Mouse (Mus musculus) mouse trophoblast stem cell (cell line): Measurements from ENCODE around the gene Ifi27l2b.

Experiments used
- in situ Hi-C, 2 experiments: fragments of 300-500 bp; cut with MseI, MboI; formaldehyde crosslinking; loops; 2 replicates in 1 of 2; 3 replicates in 1 of 2; pipeline ENCODE4 v1.15.1; 2025

Ifi27l2b gene

GRCm38 (mm10) chr12:103437601-103438000 lies 19.4 kb downstream of the Ifi27l2b start:
- in situ Hi-C loops = no loop called here

- in situ Hi-C loops = no loop called here
Measured at GRCm38 (mm10) chr12:103434861-103435260, 22.2 kb downstream of the Ifi27l2b start.

DNA sequence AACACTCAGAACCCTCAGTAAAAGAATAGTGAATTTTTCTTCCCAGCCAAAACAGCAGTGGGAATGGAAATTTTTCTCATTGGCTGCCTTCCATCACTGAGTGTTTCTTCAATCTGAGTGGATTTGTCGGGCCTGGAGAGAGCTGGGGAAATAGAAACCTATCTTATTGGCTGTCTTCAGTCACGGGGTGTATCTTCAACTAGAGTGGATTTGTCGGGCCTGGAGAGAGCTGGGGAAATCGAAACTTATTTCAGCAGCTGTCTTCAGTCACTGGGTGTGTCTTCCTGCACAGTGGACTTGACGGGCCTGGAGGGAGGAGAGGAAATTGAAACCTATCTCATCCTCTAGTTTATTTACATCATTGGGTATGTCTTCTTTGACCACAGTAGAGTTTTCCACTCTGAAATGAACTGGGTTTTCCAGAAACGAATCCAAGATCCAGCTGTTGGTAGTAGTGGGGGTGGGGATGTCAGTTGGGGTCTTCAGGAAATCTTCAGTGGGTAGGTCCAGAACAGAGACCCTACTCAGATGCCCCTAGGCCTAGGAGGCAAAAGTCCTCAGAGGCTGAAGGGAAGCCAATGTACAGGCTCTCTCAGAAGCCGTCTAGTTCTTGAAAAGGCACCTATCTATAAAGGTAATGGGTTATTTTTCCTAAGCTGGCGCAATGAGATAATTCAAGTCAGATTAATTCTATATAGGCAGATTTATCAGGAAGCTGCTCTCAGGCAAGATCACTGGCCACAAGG lies 22.9 kb downstream of the Ifi27l2b start, which contains the start of gene Ifi27:
TSS of gene Ifi27 (plus strand) at position 226 of the 746 bp plus-strand sequence.
- in situ Hi-C loops = no loop called here

- in situ Hi-C loops = no loop called here
Measured at GRCm38 (mm10) chr12:103433430-103433829, 23.6 kb downstream of the Ifi27l2b start.

- in situ Hi-C loops = loop anchor here (5.0 kb wide), 1 partner anchor 66 kb away; no protein-coding TSS in a partner anchor
Measured at GRCm38 (mm10) chr12:103426710-103427109, 30.3 kb downstream of the Ifi27l2b start.

GRCm38 (mm10) chr12:103425729-103426470 lies 31.1 kb downstream of the Ifi27l2b start, which contains the start of gene Ddx24:
Ddx24 (minus strand) TSS chr12:103425830.
- in situ Hi-C loops = loop anchor here (5.0 kb wide), 1 partner anchor 66 kb away; no protein-coding TSS in a partner anchor

DNA sequence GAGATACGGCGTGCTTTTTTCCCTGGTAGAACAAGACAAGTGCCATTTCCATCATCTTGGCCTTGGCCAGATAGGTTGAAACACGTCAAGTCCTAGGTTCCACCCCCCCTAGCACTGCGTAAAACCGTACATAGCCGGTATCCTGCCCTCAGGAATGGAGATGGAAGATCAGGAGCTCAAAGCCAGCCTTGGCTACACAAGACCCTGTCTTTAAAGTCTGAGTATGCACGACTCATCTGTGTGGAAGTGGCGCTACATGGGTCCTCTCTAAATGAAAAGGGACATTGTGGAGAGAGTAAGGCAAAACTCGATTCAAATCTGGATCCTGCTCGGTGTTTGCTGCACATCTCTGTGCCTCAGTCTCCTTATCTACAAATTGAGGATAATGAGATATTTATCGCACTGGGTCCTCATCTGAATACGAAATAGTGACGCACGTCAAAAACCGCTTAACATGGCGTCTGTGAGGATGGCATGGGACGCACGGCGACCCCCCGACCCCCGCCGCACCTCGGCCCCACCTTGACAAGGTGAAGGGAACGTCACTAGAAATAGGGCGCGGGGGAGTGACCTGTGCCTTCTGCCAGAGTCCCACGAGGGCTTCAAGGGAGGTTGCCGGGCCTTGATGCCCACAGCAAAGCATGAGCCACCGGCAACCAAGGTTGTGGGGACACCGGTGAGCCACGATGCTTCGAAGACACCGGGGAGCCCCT lies 31.9 kb downstream of the Ifi27l2b start:
- in situ Hi-C loops = loop anchor here (5.0 kb wide), 1 partner anchor 67 kb away; no protein-coding TSS in a partner anchor

GRCm38 (mm10) chr12:103408144-103408543 lies 48.9 kb downstream of the Ifi27l2b start:
- in situ Hi-C loops = no loop called here

DNA sequence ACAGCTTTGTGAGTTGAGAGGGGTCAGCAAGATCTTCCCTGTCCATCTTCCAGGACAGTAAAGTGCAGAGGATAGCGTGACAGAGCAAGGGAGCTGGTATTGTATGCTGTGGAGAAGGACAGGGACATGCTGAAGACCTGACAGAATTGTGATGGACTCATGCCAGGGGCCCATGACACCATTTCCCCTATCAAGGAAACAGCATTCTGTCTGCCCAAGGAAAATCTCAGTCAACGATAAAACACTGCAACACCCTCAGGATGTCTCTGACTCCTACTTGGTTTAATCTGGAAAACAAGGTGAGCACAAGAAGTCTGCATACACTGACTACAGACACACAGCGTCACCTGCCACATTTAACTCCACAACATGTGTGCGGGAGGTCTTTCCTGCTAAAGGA lies 49.3 kb downstream of the Ifi27l2b start, which contains the start of gene 9330161L09Rik:
TSS of gene 9330161L09Rik (minus strand) at position 101 of the 400 bp plus-strand sequence.
- in situ Hi-C loops = no loop called here

DNA sequence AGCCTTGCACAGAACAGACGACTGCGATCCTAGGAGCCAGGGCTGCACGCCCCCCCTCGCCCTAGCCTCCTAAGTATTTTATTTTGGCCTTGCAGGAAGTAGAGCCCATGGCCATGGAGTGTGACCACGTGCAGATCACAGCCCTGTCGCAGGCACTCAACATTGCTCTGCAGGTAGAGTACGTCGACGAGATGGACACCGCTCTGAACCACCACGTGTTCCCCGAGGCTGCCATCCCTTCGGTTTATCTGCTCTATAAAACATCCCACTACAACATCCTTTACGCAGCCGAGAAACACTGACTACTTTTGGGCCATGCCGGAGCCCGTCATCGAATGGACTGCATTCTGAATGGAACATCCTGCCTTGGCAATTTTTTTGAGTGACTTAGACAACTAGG lies 52.9 kb downstream of the Ifi27l2b start:
- in situ Hi-C loops = no loop called here
